Mouse (Mus musculus) G1E (cell line): Measurements from ENCODE around the gene Angptl6.

Experiments used
- CTCF ChIP-seq: IDR thresholded peaks from 2 replicates; pipeline ENCODE4 v1.5.1; 2012; ENCODE audit warnings: low read depth, low read length, inconsistent platforms, mixed read lengths
- TAL1 ChIP-seq: conservative IDR thresholded peaks from 2 replicates; pipeline ENCODE4 v1.6.1; 2012; ENCODE audit warnings: low read depth, low read length, inconsistent platforms, mixed read lengths

DNA sequence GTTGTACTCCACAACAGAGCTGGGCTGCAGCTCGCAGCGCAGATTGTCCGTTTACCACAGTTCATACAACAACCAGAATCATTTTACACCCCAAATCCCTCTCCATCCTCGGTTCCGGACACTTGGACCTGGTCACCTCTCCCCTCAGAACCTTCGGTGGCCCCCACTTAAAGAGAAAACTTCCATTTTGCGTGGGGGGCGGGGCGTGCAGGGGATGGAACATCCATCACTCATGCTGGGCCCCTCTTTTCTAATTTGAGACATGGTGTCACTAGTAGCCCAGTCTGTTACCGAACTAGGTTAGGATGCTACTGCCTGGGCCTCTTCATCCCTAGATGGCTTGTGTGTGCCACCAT lies 839 bp downstream of the Angptl6 start:
- TF ChIP-seq CTCF = no peak
- no peak for TF ChIP-seq TAL1
